Mouse (Mus musculus) G1E (cell line): ENCODE measurements around the gene Casp8ap2.

ENCODE experiments used
- CTCF ChIP-seq: IDR thresholded peaks from 2 replicates; pipeline ENCODE4 v1.5.1; 2012; ENCODE audit warnings: low read depth, low read length, inconsistent platforms, mixed read lengths
- GATA1 ChIP-seq: IDR thresholded peaks from 2 replicates; pipeline ENCODE4 v1.6.1; 2012; ENCODE audit warnings: borderline replicate concordance, low read length, inconsistent platforms, mixed read lengths
- GATA2 ChIP-seq: IDR thresholded peaks from 2 replicates; pipeline ENCODE4 v1.6.1; 2012; ENCODE audit warnings: low read depth, low read length, inconsistent platforms, borderline replicate concordance
- POLR2AphosphoS5 ChIP-seq: IDR thresholded peaks from 2 replicates; pipeline ENCODE4 v1.6.1; 2012; ENCODE audit warnings: low read depth, low read length, inconsistent platforms; ENCODE audit not compliant: insufficient replicate concordance
- TAL1 ChIP-seq: conservative IDR thresholded peaks from 2 replicates; pipeline ENCODE4 v1.6.1; 2012; ENCODE audit warnings: low read depth, low read length, inconsistent platforms, mixed read lengths

DNA sequence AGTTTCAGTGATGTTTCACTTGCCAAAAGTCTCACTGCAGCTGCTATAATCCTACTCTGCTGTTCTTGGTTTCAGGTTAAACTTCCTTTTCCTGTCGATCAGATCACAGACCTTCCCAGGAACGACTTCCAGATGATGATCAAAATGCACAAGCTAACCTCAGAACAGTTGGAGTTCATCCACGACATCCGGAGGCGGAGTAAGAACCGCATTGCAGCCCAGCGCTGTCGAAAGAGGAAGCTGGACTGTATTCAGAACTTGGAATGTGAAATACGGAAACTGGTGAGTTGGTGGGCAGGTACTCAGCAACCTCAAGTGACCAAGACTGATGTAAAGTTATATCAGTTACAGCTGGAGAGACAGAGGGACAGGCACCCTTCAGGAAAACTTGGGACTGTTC lies 40.1 kb upstream of the Casp8ap2 start:
- TF ChIP-seq CTCF (no peak), POLR2AphosphoS5 (no peak), GATA1 (no peak), TAL1 (no peak), GATA2 (no peak)
